Mouse (Mus musculus) stomach, postnatal 0 days (tissue): ENCODE data around the gene Nudt17.
A peak's percentile ranks its signal among the peaks of the same experiment; 100 is the strongest.

Experiments used
- CTCF ChIP-seq: IDR thresholded peaks from 2 replicates; pipeline ENCODE4 v1.5.1; 2016; ENCODE audit warnings: antibody characterized with exemption, low read depth, mild to moderate bottlenecking, moderate library complexity
- EP300 ChIP-seq: optimal IDR thresholded peaks from 2 replicates; pipeline ENCODE3; 2016; ENCODE audit warnings: antibody characterized with exemption

DNA sequence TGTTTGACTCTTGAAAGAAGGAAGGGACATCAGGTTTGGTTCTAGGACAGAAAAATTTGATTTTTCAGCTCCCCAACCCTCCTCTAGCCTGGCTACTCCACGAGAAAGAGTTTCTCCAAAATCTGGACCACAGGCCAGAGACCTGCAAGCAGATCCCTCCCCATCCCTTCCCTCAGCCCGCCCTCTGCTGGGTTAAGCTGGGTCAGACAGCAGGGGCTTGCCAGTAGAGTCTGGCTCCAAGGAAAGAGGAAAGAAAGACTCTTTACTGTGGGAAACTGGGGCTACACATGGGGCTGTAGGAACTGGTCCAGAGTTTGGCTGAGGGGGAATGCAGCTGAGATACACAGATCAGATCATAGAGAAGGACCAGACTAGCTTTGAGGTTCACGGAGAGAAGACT, 15.9 kb downstream of the Nudt17 start:
- TF ChIP-seq EP300 = no peak
- TF ChIP-seq CTCF = peak; percentile 70
